Mouse (Mus musculus) spleen, adult 2 months (tissue): ENCODE measurements around the gene Clba1.

Source experiments
- CTCF ChIP-seq: fragments of 200-500 bp; IDR thresholded peaks from 2 replicates; pipeline ENCODE4 v1.5.1; 2011; ENCODE audit warnings: mild to moderate bottlenecking, inconsistent platforms; ENCODE audit not compliant: insufficient read depth, insufficient read length, insufficient replicate concordance; ENCODE audit errors: extremely low read depth
- POLR2A ChIP-seq: fragments of 200-500 bp; IDR thresholded peaks from 2 replicates; pipeline ENCODE4 v1.6.1; 2011; ENCODE audit warnings: low read depth, low read length, inconsistent platforms

- no peak for TF ChIP-seq POLR2A
- TF ChIP-seq CTCF: no peak
Measured at GRCm38 (mm10) chr12:112773366-112773765, 35.4 kb upstream of the Clba1 start.
